Mouse (Mus musculus): ENCODE results near the gene Catsperz.

Catsperz gene

DNA sequence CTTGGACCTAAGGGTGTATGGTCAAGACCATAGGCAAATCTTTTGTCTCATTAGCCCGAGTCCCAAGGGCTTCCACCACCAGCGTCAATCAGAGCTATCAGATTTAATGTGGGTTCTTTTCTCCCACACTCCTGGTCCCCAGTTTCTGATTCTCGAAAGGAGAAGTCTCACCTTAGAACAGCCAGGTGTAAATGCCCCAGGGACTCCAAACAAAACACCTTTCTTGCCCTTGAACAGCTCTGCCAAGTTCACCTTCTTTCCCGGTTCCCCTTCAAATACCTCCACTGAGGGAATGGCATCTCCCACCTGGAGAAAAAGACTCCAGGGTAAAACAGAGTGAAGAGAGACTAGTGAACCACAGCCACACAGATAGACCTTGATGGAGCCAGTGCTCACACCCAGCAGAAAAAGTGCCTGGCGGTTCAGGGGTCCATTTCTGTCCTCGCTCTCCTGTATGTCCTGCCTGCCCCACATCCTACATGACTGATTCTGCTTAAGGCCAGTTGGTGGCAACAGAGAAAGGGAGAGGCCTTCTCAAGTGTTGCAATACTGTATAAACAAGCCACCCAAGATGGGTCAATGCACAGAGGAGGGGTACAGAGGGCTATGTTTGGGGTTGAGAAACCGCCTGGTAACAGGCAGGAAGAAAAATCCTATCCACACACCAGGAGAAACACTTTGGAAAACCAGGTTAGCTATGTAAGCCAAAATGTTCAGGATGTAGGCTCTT lies 17.2 kb downstream of the Catsperz start:
- TF ChIP-seq GATA4 (IDR thresholded peaks at IDR 0.05; ENCODE audit: insufficient replicate concordance, low read length) = no peak

DNA sequence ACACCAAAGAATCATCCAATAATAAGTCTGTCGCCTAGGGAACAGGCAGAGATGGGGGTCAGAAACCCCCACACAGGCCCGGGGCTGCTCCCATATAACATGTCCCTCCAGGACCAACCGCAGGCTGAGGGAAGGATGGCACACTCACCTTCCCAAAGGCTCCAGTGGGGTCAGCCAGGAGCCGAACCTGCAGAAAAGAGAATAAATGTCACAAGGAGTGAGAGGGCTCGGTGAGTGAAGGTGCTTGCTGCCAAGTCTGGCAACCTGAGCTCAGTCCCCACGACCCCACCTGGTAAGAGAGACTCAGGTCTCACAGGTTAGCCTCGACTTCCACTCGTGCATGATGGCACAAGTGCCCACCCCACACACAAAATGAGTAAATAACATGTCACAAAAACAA lies 18.1 kb downstream of the Catsperz start:
- no peak for TF ChIP-seq GATA4 (IDR thresholded peaks at IDR 0.05; ENCODE audit: insufficient replicate concordance, low read length)

DNA sequence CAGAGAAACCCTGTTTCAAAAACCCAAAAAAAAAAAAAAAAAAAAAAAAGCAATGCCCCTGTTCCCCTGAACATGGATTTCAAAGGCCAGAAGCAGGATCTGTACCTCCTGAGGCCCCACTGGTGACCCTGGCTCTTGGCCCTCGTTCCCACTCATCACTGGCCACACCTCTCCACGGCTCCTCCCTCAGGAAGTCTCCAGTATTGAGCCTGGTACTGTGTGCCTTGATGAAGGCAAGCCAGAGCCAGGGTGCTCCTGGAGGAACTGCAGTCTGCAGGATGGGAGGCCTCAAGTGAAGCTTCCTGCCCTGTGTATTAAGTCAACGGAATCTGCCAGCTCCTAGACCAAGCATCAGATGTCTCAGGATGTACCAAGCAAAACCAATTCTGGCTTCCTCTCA lies 19.0 kb downstream of the Catsperz start:
- TF ChIP-seq GATA4 (IDR thresholded peaks at IDR 0.05; ENCODE audit: insufficient replicate concordance, low read length) = no peak

DNA sequence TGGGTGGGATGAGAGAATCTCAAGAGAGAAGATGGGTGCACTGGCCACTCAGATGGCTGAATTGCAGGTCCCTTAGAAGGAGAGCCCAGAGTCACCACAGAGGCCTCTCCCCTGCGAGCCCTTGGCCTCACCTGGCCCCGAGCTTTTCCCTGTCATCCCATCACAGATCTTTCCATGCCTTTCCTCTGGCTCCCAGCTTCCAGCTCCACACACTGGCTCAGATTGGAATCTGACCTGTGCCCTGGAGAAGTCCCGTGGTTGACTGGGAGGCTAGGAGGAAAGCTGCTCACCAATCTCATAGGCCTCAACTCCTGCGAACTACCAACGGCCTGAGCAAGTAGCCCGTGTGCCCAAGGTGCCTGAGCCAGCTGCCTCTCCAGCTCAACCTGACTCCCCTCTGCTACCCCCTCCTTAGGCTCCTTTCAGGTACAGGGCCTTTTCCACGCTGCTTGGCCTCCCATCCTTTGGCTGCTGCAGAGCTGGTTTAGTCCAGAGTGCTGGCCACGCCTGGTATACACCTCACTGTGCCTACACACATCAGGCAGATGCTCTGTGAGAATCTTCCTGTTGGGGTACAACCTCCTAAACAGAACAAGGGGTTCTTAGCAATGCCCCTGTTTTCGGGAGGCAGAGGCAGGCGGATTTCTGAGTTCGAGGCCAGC lies 19.6 kb downstream of the Catsperz start:
- no peak for TF ChIP-seq GATA4 (IDR thresholded peaks at IDR 0.05; ENCODE audit: insufficient replicate concordance, low read length)

DNA sequence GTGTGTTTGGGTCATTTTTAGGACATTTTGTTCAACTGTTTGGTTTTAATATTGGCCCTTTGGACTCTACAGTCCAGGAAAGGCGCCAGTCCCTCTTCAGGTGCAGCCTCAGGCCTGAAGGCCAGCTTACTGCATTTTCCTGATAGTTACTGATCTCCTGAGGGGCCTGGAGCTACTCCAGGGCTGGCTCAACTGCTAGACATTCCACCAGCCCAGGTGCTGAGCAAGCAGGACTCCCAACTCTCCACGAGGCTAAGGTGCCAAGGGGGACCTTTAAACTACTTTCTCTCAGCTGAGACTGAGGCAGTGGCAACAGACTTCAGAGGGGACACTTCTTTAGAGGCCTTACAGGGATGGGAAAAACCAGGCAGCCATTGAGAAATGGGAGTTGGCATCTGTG lies 20.3 kb downstream of the Catsperz start:
- TF ChIP-seq GATA4 (IDR thresholded peaks at IDR 0.05; ENCODE audit: insufficient replicate concordance, low read length) = no peak

DNA sequence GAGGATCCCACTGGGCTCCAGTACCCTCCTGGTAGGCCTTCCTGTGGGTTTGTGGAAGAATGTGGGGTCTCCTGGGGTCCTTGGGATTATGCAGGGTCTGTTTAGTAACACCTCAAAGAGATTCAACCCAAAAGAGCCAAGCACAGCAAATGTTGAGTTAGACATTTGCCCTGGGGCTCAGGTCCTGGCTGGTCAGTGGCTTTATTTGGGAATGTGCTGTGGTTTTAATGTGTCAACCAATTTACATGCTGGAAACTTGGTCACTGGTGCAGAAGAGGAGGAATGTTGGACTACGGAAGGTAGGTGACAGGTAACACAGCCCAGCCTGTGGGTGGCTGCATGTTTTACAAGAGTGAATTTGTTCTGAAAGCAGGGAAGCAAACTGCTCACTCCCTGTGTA lies 22.1 kb downstream of the Catsperz start:
- no peak for TF ChIP-seq GATA4 (IDR thresholded peaks at IDR 0.05; ENCODE audit: insufficient replicate concordance, low read length)

DNA sequence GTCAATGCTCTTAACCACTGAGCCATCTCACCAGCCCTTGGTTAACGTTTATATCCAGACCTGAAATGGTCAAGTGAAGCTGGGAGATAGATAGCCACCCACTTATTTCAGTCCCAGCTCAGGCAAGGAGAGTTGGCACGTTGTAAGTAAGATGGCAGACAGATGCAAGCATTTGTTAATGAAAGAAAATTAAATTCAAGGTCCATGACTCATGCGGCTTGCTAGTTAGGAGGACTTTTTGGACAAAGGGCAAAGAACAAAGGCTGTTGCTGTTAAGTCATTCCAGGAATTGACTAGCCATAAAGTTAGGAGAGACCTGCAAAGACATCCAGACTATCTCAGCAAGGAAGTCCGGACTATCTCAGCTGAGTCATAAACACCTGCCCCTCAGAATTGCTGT lies 25.5 kb downstream of the Catsperz start:
- TF ChIP-seq GATA4 (IDR thresholded peaks at IDR 0.05; ENCODE audit: insufficient replicate concordance, low read length) = no peak

DNA sequence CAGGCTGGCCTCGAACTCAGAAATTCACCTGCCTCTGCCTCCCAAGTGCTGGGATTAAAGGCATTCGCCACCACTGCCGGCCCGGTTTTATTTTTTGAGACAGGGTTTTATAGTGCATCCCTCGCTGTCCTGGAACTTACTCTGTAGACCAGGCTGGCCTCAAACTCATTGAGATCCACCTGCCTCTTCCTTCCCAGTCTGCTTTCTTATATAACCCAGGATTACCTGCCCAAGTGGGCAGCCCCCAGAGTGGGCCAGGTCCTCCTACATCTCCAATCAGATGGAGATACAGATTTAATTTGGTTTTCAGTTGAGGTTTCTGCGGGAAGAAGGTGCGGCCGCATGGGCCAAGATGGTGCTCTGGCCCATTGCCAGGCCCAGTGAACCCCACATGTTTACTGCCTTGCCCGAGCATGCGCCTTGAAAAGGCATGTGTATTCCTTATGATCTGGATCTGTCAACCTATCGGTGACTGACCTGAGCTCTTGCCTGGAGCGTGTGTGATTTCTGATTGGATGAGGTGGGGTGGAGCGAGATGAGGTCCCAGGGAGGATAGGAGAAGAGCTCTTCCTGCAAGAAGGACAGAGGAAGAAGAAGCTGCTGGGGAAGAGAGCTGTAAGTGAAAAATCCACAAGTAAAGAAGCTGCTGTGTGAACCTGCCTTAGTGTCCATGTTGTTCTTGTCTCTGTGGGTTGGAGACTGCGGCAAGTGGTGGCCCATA lies 31.3 kb downstream of the Catsperz start:
- TF ChIP-seq GATA4 (IDR thresholded peaks at IDR 0.05; ENCODE audit: insufficient replicate concordance, low read length) = no peak

DNA sequence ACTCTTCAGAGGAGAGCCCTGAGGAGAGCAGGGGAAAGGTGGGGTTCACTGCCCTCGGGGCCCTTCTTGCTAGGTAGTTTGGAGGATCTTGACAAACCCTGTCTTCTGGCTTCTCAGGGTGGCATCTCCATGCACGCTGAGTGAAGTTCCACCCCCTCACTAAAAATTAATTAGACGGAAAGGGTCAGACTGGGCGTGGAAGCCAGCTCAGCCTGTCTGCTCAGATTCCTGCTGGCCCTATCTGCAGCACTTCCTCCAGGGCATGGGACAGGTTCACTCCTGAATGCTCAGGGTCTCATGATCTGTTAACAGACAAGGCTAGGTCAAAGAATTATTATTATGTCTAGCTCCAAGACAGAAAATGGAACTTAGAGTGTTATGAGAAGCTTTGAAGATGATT lies 32.7 kb downstream of the Catsperz start:
- TF ChIP-seq GATA4 (IDR thresholded peaks at IDR 0.05; ENCODE audit: insufficient replicate concordance, low read length) = no peak

DNA sequence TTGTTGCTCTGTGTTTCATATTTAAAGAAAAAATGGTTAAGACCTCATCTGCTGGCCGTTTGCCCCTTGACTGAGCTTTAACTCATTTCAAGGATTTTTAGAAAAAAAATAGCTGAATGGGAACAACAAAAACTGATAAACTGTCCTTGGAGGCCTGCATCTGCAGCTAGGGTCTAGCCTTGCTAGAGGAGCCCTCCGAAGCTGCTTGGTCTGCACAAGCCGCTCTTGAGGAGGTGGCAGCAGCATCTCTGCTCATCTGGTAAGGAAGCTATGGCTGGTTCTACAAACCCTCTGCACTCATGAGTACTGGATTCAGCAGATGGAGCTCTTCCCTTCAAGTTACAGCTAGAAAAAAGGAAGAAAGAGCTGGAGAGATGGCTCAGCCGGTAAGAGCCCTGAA lies 47.2 kb downstream of the Catsperz start:
- no peak for TF ChIP-seq GATA4 (IDR thresholded peaks at IDR 0.05; ENCODE audit: insufficient replicate concordance, low read length)

DNA sequence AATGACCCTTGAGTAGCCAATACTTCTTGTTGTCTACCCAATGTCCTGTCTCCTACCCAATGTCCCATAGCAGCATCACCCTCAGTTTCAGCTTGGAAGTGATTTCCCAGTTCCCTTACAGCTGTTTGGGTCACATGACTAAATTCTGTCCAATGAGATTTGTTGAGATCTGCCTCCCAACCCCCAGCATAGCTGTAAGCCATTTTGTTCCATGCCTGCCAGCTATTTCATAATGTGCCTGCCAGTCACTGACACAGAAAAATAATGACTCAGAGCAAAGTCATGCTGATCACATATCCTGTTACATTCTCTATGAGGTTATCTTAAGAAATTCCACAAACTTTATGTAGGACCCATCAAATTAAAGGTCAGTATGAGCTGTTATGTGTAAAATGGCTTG lies 48.4 kb downstream of the Catsperz start:
- TF ChIP-seq GATA4 (IDR thresholded peaks at IDR 0.05; ENCODE audit: insufficient replicate concordance, low read length) = no peak

DNA sequence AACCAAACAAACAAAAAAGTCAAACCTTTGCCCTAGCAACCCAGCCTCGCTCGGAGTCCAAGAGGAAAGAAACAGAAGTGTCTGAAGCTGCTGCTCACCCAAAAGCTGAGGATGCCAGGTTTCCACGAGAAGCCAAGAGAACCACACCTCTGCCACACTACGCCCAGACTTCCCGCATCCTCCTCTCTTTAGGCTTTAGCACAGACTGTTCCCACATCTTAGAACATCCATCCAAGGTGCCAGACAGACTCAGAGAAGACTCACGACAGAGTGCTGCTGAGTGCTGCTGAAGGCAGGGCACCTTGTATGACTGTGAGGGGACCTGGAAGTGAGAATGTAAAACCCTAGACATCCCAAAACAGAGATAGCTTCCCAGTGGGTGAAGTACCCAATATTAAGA lies 49.3 kb downstream of the Catsperz start:
- TF ChIP-seq GATA4 (IDR thresholded peaks at IDR 0.05; ENCODE audit: insufficient replicate concordance, low read length) = no peak

DNA sequence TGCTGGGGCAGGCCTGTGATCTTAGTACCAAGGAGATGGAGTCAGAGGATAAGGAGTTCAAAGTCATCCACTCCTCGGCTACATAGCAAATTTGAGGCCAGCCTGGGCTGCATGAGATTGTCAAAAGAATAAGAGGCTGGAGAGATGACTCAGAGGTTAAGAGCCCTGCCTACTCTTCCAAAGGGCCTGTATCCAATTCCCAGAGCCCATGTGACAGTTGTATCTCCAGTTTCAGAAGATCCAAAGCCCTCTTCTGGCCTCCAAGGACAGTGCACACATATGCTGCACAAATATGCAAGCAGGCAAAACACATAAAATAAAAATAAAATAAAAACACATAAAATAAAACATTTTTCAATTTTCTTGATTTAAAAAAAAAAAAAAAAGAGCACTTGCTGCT lies 50.9 kb downstream of the Catsperz start:
- no peak for TF ChIP-seq GATA4 (IDR thresholded peaks at IDR 0.05; ENCODE audit: insufficient replicate concordance, low read length)

DNA sequence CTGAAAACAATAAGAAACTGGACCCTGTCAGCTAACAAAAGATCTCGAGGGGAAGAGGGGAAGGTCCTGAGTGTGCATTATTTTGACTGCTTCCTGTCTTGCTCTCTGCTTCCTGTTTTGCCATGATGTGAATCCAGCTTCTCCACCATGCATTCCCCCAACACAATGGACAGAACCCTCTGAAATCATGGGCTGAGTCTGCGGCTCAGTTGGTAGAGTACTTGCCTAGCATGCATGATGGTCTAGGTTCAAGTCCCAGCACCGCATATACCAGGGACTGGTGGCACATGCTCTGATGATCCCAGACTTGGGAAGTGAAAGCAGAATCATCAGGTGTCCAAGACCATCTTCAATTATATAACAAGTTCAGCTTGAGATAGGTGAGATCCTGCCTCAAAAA lies 52.5 kb downstream of the Catsperz start:
- TF ChIP-seq GATA4 (IDR thresholded peaks at IDR 0.05; ENCODE audit: insufficient replicate concordance, low read length) = no peak

Data from liver, adult (tissue).